Comparison of ENCODE assay signal across 18 mouse cellular contexts in the genomic region with DNA sequence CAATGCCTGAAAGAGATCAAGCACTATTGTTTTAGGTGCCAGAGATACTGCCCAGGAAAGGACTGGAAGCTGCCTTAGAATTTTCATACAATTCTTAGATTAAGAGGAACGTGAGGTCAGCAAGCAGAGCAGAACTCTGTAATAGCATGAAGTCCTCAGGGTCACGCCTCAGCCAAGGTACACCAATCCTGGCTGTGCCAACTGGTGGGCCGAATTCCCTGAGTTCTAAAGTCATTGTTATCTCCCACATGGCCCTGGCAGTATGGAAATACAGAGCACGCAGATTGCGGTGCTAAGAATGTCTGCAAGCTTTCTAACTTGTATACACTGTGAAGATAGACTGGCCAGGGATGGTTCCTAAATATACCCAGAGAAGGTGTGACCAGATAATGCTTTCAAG.
"Had no signal": no experiment of that assay in that cellular context is flagged by ENCODE, and none has a peak within 500 bp of the region (broad histone marks: within the 10 kb centered on the region; RNA-seq: fewer than 3 reads in every experiment).

No protein-coding gene starts in this region.

- H3K4me2 ChIP-seq: lung, embryonic 14.5 days; midbrain, embryonic 12.5 days; neural tube, embryonic 13.5 days; neural tube, embryonic 15.5 days had no signal

- DNase-seq: lung, embryonic 14.5 days; lung, postnatal 10 days; lung, postnatal 4 days; midbrain, embryonic 14.5 days; retina, postnatal 1 day; right cerebral cortex, adult 18-20 months; right cerebral cortex, postnatal 25 days; right cerebral cortex, postnatal 4 days; spleen, adult 18-20 months; thymus, adult 18-20 months; thymus, postnatal 14 days; thymus, postnatal 36 days had no signal

- ATAC-seq: midbrain, embryonic 16.5 days had no signal

- H3K4me3 ChIP-seq: midbrain, embryonic 10.5 days; midbrain, embryonic 12.5 days; myocyte; neural tube, embryonic 13.5 days; neural tube, embryonic 15.5 days had no signal

- H3K27me3 ChIP-seq: midbrain, embryonic 12.5 days; neural tube, embryonic 13.5 days; neural tube, embryonic 15.5 days had no signal

- H3K9ac ChIP-seq: lung, embryonic 14.5 days; midbrain, embryonic 12.5 days; neural tube, embryonic 13.5 days; neural tube, embryonic 15.5 days had no signal

- H3K4me1 ChIP-seq: midbrain, embryonic 10.5 days; midbrain, embryonic 12.5 days; neural tube, embryonic 13.5 days; neural tube, embryonic 15.5 days had no signal

- H3K9me3 ChIP-seq: midbrain, embryonic 10.5 days; midbrain, embryonic 12.5 days; neural tube, embryonic 13.5 days; neural tube, embryonic 15.5 days had no signal

- H3K27ac ChIP-seq: midbrain, embryonic 10.5 days; midbrain, embryonic 12.5 days; neural tube, embryonic 13.5 days; neural tube, embryonic 15.5 days had no signal
